Mouse (Mus musculus) left cerebral cortex, postnatal 4 days (tissue): ENCODE measurements around the gene Egfl8. TPM values are rescaled to one million over a fixed set of nuclear protein-coding genes. Genes with fewer than 3 reads are reported as not detected.

Source experiments
- DNase-seq: peaks from one replicate; pipeline ENCODE4 v3.0.0-alpha.2; 2022
- intact Hi-C: fragments of 180-260 bp; cut with DNase I; formaldehyde crosslinking; loops from one replicate; pipeline ENCODE4 v1.15.1; 2025
- total RNA-seq, 2 experiments: library from RNA; stranded (reverse); gene quantifications; 2 replicates each; pipeline ENCODE4 v1.2.3; 2021

Gene Egfl8
- total RNA-seq, 2 experiments from 2014 or later, result 4.9 to 5.9 TPM

GRCm38 (mm10) chr17:34649106-34649864, 33.5 kb upstream of the Egfl8 start:
- intact Hi-C loops, result no loop called here
- no peak for DNase-seq

GRCm38 (mm10) chr17:34648141-34648890, 32.5 kb upstream of the Egfl8 start:
- intact Hi-C loops, result no loop called here
- DNase-seq, result no peak

- peak; percentile 97 for DNase-seq
- intact Hi-C loops, result no loop called here
Measured at GRCm38 (mm10) chr17:34646906-34647787, 31.4 kb upstream of the Egfl8 start, which contains the start of gene Atf6b. Atf6b (plus strand) TSS chr17:34647146.

DNA sequence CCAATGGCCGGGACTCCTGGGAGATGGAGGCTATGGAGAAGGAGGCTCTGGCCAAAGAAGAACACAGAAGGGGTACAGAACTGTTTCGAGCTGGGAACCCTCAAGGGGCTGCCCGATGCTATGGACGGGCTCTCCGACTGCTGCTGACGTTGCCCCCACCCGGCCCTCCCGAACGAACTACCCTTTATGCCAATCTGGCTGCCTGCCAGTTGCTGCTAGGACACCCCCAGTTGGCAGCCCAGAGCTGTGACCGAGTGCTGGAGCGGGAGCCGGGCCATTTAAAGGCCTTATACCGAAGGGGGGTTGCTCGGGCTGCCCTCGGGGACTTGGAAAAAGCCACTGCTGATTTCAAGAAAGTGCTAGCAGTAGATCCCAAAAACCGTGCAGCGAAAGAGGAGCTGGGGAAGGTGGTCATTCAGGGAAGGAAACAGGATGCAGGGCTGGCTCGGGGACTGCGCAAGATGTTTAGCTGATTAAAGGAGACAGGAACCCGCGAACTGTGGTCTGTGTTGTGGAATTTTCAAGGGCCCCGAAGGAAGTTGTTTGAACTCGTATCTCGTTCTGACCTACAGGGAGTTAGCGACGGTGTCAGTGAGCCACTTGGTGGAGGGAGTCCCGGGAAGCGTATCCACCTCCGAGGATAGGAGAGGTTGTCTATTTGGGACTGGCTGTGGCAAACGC, 30.2 kb upstream of the Egfl8 start:
- no peak for DNase-seq
- intact Hi-C loops, result no loop called here

GRCm38 (mm10) chr17:34645256-34645829, 29.6 kb upstream of the Egfl8 start:
- DNase-seq, result no peak
- intact Hi-C loops, result no loop called here

DNA sequence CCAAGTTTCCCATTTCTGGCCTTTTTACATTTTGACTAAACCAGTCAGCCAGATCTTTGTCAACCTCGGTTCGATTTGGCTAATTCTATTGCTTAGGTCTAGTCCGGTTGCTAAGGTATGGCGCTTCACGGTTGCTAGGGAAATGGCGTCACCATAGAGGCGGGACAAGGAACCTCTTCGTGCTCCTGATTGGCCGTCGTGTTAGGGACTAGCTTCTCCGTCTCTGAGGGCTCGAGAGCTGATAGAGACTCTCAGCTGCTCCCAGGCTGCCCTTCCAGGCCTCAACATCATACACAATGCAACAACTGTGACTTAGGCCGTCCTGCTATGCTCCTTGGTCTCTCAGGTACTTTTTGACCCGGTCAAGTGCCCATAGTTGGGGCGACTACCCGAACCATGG, 28.8 kb upstream of the Egfl8 start, which contains the start of gene Fkbpl:
Fkbpl (plus strand) TSS at position 157 of the 400 bp plus-strand sequence.
- intact Hi-C loops, result no loop called here

DNA sequence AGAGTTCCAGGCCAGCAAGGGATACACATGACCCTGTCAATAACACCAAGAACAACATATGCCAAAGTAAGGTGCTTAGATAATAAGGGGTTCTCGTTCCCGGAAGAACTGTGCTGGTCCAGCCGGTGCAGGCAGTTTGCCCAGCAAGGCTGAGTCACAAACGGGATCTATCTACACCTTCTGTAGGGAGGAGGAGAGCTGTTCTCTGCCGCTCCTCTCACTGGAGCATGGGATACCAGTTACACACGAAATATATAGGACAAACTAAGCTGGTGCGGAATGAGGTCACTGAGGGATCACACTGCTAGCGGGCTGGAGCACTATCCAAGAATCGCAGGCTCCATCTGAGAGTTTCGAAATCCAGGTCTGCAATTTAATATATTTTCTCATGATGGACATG, 28.2 kb upstream of the Egfl8 start:
- no peak for DNase-seq
- intact Hi-C loops, result no loop called here

More for the DNA sequence above, 28.8 kb upstream of the Egfl8 start, which contains the start of gene Fkbpl:
- DNase-seq, result peak; percentile 93

- DNase-seq, result no peak
- intact Hi-C loops, result no loop called here
Measured at GRCm38 (mm10) chr17:34643379-34643778, 27.6 kb upstream of the Egfl8 start.

- DNase-seq, result no peak
- intact Hi-C loops, result no loop called here
Measured at GRCm38 (mm10) chr17:34641945-34642344, 26.2 kb upstream of the Egfl8 start.

- peak; percentile 80 for DNase-seq
- intact Hi-C loops, result no loop called here
Measured at GRCm38 (mm10) chr17:34640778-34641601, 25.2 kb upstream of the Egfl8 start.

DNA sequence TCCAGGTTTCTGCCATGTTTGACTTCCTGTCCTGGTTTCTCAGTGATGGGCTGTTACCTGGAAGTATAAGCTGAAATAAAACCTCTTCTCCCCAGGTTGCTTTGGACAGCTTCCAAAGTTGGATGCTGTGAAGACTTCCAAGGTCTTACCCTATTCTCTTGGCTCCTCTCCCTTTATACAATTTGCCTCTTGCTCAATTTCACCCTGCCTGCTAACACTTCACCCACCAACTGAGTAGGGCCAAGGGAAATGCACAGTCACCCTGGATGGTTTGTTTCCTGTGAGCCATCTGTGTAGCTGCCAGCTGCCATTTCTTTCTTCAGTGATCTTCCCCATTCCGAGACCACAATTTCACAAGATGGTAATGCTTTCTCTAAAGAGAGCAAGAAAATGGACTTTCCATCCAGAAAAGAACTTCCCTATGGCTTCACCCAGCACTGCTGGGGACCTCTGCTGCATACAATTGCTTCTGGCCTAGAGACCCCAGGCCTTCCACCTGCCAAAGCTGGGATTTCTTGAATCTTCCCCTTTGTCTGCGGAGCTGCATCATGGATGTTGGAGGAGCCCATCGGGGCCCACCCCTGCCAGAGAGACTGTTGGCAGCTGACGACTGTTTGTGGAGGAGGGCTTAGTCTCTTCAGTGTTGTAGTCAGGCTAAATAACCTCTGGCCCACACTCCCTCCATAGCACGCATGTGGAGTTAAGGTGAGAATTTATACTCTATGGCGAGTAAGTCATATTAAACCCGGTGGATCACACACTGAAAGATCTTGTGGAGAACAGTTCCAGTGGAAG, 23.9 kb upstream of the Egfl8 start:
- intact Hi-C loops, result no loop called here
- DNase-seq, result no peak

- DNase-seq, result no peak
- intact Hi-C loops, result no loop called here
Measured at GRCm38 (mm10) chr17:34637459-34637858, 21.7 kb upstream of the Egfl8 start.

GRCm38 (mm10) chr17:34635671-34636070, 19.9 kb upstream of the Egfl8 start:
- intact Hi-C loops, result no loop called here
- no peak for DNase-seq

GRCm38 (mm10) chr17:34632261-34632691, 16.5 kb upstream of the Egfl8 start:
- peak; percentile 55 for DNase-seq
- intact Hi-C loops, result no loop called here

- intact Hi-C loops, result no loop called here
- no peak for DNase-seq
Measured at GRCm38 (mm10) chr17:34631647-34632046, 15.9 kb upstream of the Egfl8 start.

- intact Hi-C loops, result no loop called here
- DNase-seq, result no peak
Measured at GRCm38 (mm10) chr17:34630761-34631301, 15.1 kb upstream of the Egfl8 start.

- no peak for DNase-seq
- intact Hi-C loops, result no loop called here
Measured at GRCm38 (mm10) chr17:34629796-34630603, 14.2 kb upstream of the Egfl8 start.
